Mouse (Mus musculus) liver, embryonic 14.5 days (tissue): ENCODE measurements around the gene Dupd1. TPM values are rescaled to one million over a fixed set of nuclear protein-coding genes. Genes with fewer than 3 reads are reported as not detected.
A peak's percentile ranks its signal among the peaks of the same experiment; 100 is the strongest.

Source experiments
- ATAC-seq: fragments of 200-750 bp; cut with Nextera tagmentation; 2 replicates; pipeline ENCODE4 v1.8.0; 2017; ENCODE audit warnings: moderate number of reproducible peaks, mild to moderate bottlenecking, moderate library complexity; ENCODE audit not compliant: insufficient read depth
- DNase-seq, 3 experiments: peaks; one replicate each; pipeline ENCODE4 v3.0.0-alpha.2; 2012 to 2013; ENCODE audit warnings: low read depth in 3 of 3, low spot score in 3 of 3
- H3K27ac ChIP-seq: fragments of 300-500 bp; sonication (generic); 2 replicates; pipeline ENCODE4 v1.5.1; 2014; ENCODE audit warnings: moderate library complexity, mild to moderate bottlenecking, control low read depth, inconsistent platforms
- H3K27me3 ChIP-seq: fragments of 300-500 bp; sonication (generic); 2 replicates; pipeline ENCODE4 v1.6.1; 2014; ENCODE audit warnings: mild to moderate bottlenecking, low read length, moderate library complexity; ENCODE audit not compliant: control insufficient read depth, insufficient read depth
- H3K36me3 ChIP-seq: fragments of 300-500 bp; sonication (generic); replicated peaks from 2 replicates; pipeline ENCODE4 v1.6.1; 2014; ENCODE audit warnings: low read depth; ENCODE audit not compliant: control insufficient read depth, insufficient read depth
- H3K4me1 ChIP-seq, 2 experiments: fragments of 200-500 bp in 1 of 2; fragments of 300-500 bp in 1 of 2; sonication (generic) in 1 of 2; replicated peaks; 2 replicates each; pipeline ENCODE4 v1.6.1; 2012 to 2014; ENCODE audit warnings: antibody characterized with exemption in 1 of 2, inconsistent platforms in 1 of 2, low read length in 1 of 2; ENCODE audit not compliant: control insufficient read depth in 2 of 2, insufficient read depth in 2 of 2
- H3K4me2 ChIP-seq: fragments of 300-500 bp; sonication (generic); 2 replicates; pipeline ENCODE4 v1.6.1; 2014; ENCODE audit warnings: low read depth, mild to moderate bottlenecking, control low read depth, moderate library complexity
- H3K4me3 ChIP-seq, 2 experiments: fragments of 200-500 bp in 1 of 2; fragments of 300-500 bp in 1 of 2; sonication (generic) in 1 of 2; 2 replicates each; pipeline ENCODE4 v1.5.1; 2012 to 2014; ENCODE audit warnings: low read depth in 2 of 2, low read length in 2 of 2, mild to moderate bottlenecking in 2 of 2, control low read depth in 1 of 2, inconsistent platforms in 1 of 2, moderate library complexity in 1 of 2; ENCODE audit not compliant: insufficient read depth in 1 of 2
- H3K9ac ChIP-seq: fragments of 300-500 bp; sonication (generic); replicated peaks from 2 replicates; pipeline ENCODE4 v1.6.1; 2014; ENCODE audit warnings: mild to moderate bottlenecking, control low read depth, moderate library complexity
- H3K9me3 ChIP-seq: fragments of 300-500 bp; sonication (generic); 2 replicates; pipeline ENCODE4 v1.6.1; 2016; ENCODE audit warnings: low read length, mixed read lengths; ENCODE audit not compliant: control insufficient read depth
- CTCF ChIP-seq: IDR thresholded peaks from 2 replicates; pipeline ENCODE4 v1.5.1; 2016; ENCODE audit warnings: antibody characterized with exemption, low read depth, control low read depth
- EP300 ChIP-seq: IDR thresholded peaks from 2 replicates; pipeline ENCODE4 v1.6.1; 2016; ENCODE audit warnings: antibody characterized with exemption, low read depth
- WGBS: fragments of 180-500 bp; shearing (Covaris S2); extraction: QIAGEN DNeasy Blood & Tissue Kit; methylation state at CpG from one replicate; pipeline ENCODE4 v1.1.7; 2014; ENCODE audit not compliant: insufficient replicate concordance; 5-methylcytosine and 5-hydroxymethylcytosine counted together
- polyA plus RNA-seq, 2 experiments: library from polyadenylated mRNA; depleted of rRNA in 1 of 2; stranded (reverse) in 1 of 2; unstranded in 1 of 2; fragments of >200 nt; fragmentation: Nextera tagmentation in 1 of 2; extraction: Ambion mirVana in 1 of 2; gene quantifications; 2 replicates each; pipeline versions ENCODE4 v1.2.1 to v1.2.3; 2012 to 2014

Gene Dupd1
- polyA plus RNA-seq, 2 experiments = not detected

- no peaks in the 10 kb centered on the region for H3K9me3 ChIP-seq
- 60% methylated on average over 2 of the region's 2 CpGs for WGBS
- H3K27me3 ChIP-seq = no peaks in the 10 kb centered on the region
- no peak for TF ChIP-seq CTCF
- no peak for TF ChIP-seq EP300
- H3K4me2 ChIP-seq = no peak overlapping the region
- H3K36me3 ChIP-seq = no peaks in the 10 kb centered on the region
- no peak overlapping the region for H3K27ac ChIP-seq
- DNase-seq = no peak
- no peak overlapping the region for H3K4me3 ChIP-seq
- no peaks in the 10 kb centered on the region for H3K4me1 ChIP-seq
- no peak overlapping the region for H3K9ac ChIP-seq
- ATAC-seq = no peak
Observed at GRCm38 (mm10) chr14:21711231-21711630, 3.1 kb downstream of the Dupd1 start.

DNA sequence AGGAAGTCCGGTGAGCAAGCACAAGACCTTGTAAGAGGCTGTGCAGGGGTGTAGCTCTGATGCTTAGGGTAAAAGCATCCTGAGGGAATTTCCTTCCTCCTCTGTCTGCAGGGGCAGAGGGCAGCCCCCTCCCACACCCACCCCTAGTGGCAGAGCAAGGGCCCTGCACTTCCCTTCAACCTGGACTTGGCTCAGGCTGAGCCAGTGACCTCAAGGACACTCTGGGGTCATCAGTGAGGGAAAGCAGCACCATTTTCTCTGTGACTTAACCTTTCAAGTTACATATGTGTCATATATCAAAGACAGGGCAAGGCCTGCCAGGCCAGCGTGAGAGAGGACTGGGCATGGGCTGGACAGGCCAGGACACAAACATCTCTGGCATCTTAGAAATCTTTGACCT lies 4.8 kb downstream of the Dupd1 start:
- Histone ChIP-seq H3K4me2 (no peak overlapping the region), H3K27ac (no peak overlapping the region), H3K4me1 (no peaks in the 10 kb centered on the region; a peak in 1 of 4 replicates), H3K4me3 (no peak overlapping the region), H3K9ac (no peak overlapping the region), H3K36me3 (no peaks in the 10 kb centered on the region), H3K27me3 (no peaks in the 10 kb centered on the region), H3K9me3 (no peaks in the 10 kb centered on the region)
- ATAC-seq = no peak
- 60% methylated on average over 2 of the region's 2 CpGs for WGBS
- DNase-seq = no peak
- TF ChIP-seq EP300 (no peak), CTCF (peak; percentile 35; the same call in 1 of the 2 replicates)

DNA sequence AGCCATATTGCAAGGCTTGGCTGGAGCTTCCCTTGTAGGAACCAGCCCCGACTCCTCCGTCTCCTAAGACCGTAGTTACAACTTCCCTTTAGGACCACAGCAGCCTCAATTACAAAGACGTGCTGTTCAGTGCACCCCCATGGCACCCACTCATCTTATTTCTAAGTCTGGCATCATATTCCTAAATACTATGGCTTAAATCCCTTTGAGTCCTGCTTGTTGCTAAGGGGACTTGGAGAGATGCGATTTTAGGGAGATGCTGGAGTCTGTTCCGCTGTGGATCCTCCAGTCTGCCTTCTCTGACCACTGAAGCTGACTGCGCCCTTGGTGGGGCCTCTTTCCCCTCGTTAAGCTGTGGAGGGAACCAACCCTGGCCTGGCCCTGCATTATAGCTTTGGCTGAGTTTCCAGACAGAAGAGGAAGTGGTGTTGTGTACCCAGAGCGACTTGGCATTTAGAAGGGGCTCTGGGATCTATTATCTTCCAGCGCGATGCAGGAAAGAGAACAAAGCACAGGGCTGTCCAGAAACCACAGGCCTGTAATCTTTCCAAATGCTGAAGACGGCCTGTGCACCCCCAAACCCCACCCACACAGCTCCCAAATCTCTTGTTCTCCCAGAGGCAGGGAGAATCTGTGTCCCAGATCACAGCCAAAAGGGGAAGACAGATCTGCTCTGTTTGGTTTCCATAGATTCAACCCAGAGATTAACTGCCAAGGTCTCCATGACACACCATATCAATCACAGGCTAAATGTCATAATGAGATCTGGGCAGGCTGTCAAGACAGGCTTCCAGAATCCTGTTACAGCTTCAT lies 7.4 kb downstream of the Dupd1 start:
- ATAC-seq = no peak
- Histone ChIP-seq H3K9me3 (no peaks in the 10 kb centered on the region), H3K9ac (no peak overlapping the region), H3K4me2 (no peak overlapping the region), H3K36me3 (no peaks in the 10 kb centered on the region), H3K27ac (no peak overlapping the region), H3K4me1 (no peaks in the 10 kb centered on the region; a peak in 1 of 4 replicates), H3K27me3 (no peaks in the 10 kb centered on the region), H3K4me3 (no peak overlapping the region)
- DNase-seq = peak in 1 of 3 experiments; percentile 14
- 17% methylated on average over 12 of the region's 12 CpGs for WGBS
- TF ChIP-seq EP300 (no peak), CTCF (no peak)

GRCm38 (mm10) chr14:21705462-21705861 lies 8.9 kb downstream of the Dupd1 start:
- TF ChIP-seq CTCF (no peak), EP300 (no peak)
- Histone ChIP-seq H3K4me1 (no peaks in the 10 kb centered on the region; a peak in 1 of 4 replicates), H3K27me3 (no peaks in the 10 kb centered on the region), H3K9me3 (no peaks in the 10 kb centered on the region), H3K27ac (no peak overlapping the region), H3K9ac (no peak overlapping the region), H3K36me3 (no peaks in the 10 kb centered on the region), H3K4me2 (no peak overlapping the region), H3K4me3 (no peak overlapping the region)
- WGBS = 56% methylated on average over 2 of the region's 2 CpGs
- no peak for ATAC-seq
- DNase-seq = no peak

GRCm38 (mm10) chr14:21703255-21703654 lies 11.1 kb downstream of the Dupd1 start:
- no peak overlapping the region for H3K4me2 ChIP-seq
- no peak overlapping the region for H3K4me3 ChIP-seq
- DNase-seq (no peak), ATAC-seq (no peak)
- no peaks in the 10 kb centered on the region for H3K27me3 ChIP-seq
- WGBS = 28% methylated on average over 5 of the region's 5 CpGs
- H3K4me1 ChIP-seq = no peaks in the 10 kb centered on the region; a peak in 1 of 4 replicates
- TF ChIP-seq EP300 = no peak
- no peak for TF ChIP-seq CTCF
- H3K36me3 ChIP-seq = no peaks in the 10 kb centered on the region
- no peak overlapping the region for H3K9ac ChIP-seq
- no peak overlapping the region for H3K27ac ChIP-seq
- no peaks in the 10 kb centered on the region for H3K9me3 ChIP-seq
